Mouse (Mus musculus) forebrain, embryonic 14.5 days (tissue): ENCODE data around the gene Ndufaf8. TPM values are rescaled to one million over a fixed set of nuclear protein-coding genes. Genes with fewer than 3 reads are reported as not detected.
A peak's percentile ranks its signal among the peaks of the same experiment; 100 is the strongest.

Experiments
- ATAC-seq: fragments of 200-750 bp; cut with Nextera tagmentation; 2 replicates; pipeline ENCODE4 v1.8.0; 2017; ENCODE audit warnings: mild to moderate bottlenecking, moderate library complexity
- DNase-seq: peaks from one replicate; pipeline ENCODE4 v3.0.0-alpha.2; 2015; ENCODE audit warnings: low spot score
- H3K27ac ChIP-seq: fragments of 300-500 bp; sonication (generic); 2 replicates; pipeline ENCODE4 v1.5.1; 2014; ENCODE audit warnings: low read depth, mild to moderate bottlenecking, control low read depth, low read length, moderate library complexity
- H3K27me3 ChIP-seq: fragments of 300-500 bp; sonication (generic); replicated peaks from 2 replicates; pipeline ENCODE4 v1.6.1; 2014; ENCODE audit warnings: low read length, control low read depth, mixed read lengths; ENCODE audit not compliant: control insufficient read depth, insufficient read depth
- H3K36me3 ChIP-seq: fragments of 300-500 bp; sonication (generic); 2 replicates; pipeline ENCODE4 v1.6.1; 2014; ENCODE audit warnings: low read length, control low read depth; ENCODE audit not compliant: control insufficient read depth, insufficient read depth
- H3K4me1 ChIP-seq: fragments of 300-500 bp; sonication (generic); 2 replicates; pipeline ENCODE4 v1.6.1; 2014; ENCODE audit warnings: antibody characterized with exemption, low read length, control low read depth; ENCODE audit not compliant: control insufficient read depth, insufficient read depth
- H3K4me2 ChIP-seq: fragments of 300-500 bp; sonication (generic); 2 replicates; pipeline ENCODE4 v1.6.1; 2014; ENCODE audit warnings: mild to moderate bottlenecking, control low read depth, low read length
- H3K4me3 ChIP-seq: fragments of 300-500 bp; sonication (generic); 2 replicates; pipeline ENCODE4 v1.5.1; 2014; ENCODE audit warnings: low read depth, low read length, control low read depth
- H3K9ac ChIP-seq: fragments of 300-500 bp; sonication (generic); 2 replicates; pipeline ENCODE4 v1.6.1; 2014; ENCODE audit warnings: mild to moderate bottlenecking, low read length, control low read depth, moderate library complexity
- H3K9me3 ChIP-seq: fragments of 300-500 bp; sonication (generic); replicated peaks from 2 replicates; pipeline ENCODE4 v1.6.1; 2016; ENCODE audit warnings: low read length, control low read depth, mixed read lengths; ENCODE audit not compliant: control insufficient read depth
- WGBS: fragments of 180-500 bp; shearing (Covaris S2); extraction: QIAGEN DNeasy Blood & Tissue Kit; methylation state at CpG from one replicate; pipeline ENCODE4 v1.1.7; 2014; 5-methylcytosine and 5-hydroxymethylcytosine counted together
- polyA plus RNA-seq: library from polyadenylated mRNA; unstranded; fragments of >200 nt; fragmentation: Nextera tagmentation; extraction: Ambion mirVana; gene quantifications from 2 replicates; pipeline ENCODE4 v1.2.1, GENCODE M21; 2014

Gene Ndufaf8
- 59.8 and 84.8 TPM in 2 replicates for polyA plus RNA-seq

DNA sequence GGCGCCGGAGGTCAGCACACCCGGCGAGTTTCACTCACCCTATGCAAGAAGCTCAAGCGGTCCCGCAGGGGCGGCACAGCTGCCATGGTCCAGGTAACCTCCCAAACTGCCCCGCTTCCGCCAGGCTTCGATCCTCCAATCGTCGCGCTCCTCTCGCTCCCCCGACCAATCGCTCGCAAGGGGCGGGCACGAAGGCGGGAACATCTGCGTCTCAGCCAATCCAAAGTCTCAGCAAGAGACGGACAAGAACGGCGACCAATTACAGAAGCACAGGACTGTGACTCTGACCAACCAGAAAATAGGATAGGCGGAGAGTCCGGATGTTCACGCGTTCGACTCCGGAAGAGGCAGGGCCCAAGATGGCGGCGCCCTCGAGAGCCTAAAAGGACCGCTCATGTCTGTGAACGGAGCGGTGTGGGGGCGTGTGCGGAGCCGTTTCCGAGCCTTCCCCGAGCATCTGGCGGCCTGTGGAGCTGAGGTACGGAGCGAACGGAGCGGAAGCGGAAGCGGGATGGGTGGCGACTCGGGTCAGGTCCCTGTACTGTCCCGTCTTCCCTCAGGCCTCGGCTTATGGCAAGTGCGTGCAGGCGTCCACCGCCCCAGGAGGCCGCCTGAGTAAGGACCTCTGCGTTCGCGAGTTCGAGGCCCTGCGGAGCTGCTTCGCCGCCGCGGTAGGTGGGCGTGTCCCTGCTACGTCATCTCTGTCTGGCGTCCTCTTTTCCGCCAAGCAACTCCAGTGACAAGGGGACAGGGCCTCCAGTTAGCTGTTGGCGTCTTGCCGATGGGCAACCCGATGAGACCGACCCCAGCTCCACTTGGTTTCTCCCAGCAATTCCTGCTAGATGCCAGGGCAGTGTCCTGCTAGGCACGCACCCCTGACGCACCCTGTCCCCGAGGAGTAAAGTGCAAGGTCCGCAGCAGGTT is at the start of gene Ndufaf8, which contains the start of gene Tepsin:
Gene Ndufaf8, plus strand, starts transcription at position 341 of the 924 bp plus-strand sequence.
Gene Tepsin, minus strand, starts transcription at position 144 of the 924 bp plus-strand sequence.
- DNase-seq (peak; percentile 98), ATAC-seq (peak; percentile 98)
- peaks cover 36% of the 10 kb centered on the region for H3K36me3 ChIP-seq
- peak within 1 kb of the TSS; percentile 92 for H3K9ac ChIP-seq
- peak within 1 kb of the TSS; percentile 81 for H3K4me3 ChIP-seq
- no peaks in the 10 kb centered on the region for H3K9me3 ChIP-seq
- peaks cover 12% of the 10 kb centered on the region for H3K4me1 ChIP-seq
- peak within 1 kb of the TSS; percentile 92 for H3K27ac ChIP-seq
- WGBS: under 1% methylated on average over 74 of the region's 77 CpGs
- H3K27me3 ChIP-seq: no peaks in the 10 kb centered on the region
- H3K4me2 ChIP-seq: peak within 1 kb of the TSS; percentile 93

DNA sequence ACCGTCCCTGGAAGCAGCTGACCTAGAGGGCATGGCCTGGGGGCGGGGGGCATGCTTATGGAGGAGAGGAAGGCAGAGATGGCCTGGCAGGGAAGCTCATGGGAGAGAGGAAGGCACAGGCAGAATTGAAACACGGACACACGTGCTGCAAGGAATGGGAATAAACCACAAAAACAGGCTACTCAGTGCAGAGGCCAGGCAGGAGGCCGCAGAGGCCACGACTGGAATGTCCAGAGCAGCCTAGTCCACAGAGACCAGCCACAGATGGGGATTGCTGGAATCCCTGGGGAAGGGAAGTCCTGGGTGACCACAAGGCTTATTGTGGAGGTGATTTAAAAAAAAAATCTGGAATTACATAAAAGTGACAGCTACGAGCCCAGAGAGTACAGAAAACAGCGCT is 49.7 kb upstream of the Ndufaf8 start:
- no peak for ATAC-seq
- WGBS: 86% methylated on average over 8 of the region's 8 CpGs
- Histone ChIP-seq H3K9me3 (no peaks in the 10 kb centered on the region), H3K27ac (no peak overlapping the region), H3K27me3 (no peaks in the 10 kb centered on the region), H3K36me3 (no peaks in the 10 kb centered on the region), H3K4me3 (no peak overlapping the region), H3K4me1 (peaks cover 17% of the 10 kb centered on the region), H3K4me2 (no peak overlapping the region), H3K9ac (no peak overlapping the region)
- DNase-seq: no peak

DNA sequence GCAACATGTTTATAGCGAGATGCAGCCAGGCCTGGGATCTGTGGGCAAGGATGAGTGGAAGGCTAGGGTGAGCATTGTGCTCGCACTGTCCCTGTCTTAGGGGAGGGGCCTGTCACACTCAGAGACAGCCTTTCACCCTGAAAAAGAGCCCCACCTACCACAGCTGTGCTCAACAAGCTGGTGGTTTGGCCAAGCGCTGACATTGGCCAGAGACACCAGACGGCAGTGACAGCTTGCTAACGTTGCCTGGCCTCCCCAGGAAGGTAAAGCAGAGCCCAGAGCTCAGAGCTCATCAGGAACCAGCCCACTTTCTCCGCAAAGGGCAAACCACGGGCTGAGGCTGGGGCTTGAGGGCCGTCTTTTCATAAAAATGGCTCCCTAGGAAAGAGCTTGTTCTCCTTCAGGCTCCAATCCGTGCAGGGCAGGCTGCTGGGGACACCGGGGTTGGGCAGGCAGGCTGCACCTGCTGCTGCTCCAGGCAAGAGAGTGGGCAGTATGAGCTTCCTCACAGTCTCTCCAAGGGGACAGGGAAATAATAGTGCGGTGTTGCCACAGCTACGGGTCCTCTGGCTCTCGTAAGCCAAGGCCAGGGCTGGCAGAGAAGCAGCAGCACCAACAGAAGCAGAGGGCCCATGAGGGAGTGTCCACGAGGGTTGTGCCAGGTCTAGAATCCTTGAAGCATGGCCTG is 47.5 kb upstream of the Ndufaf8 start:
- H3K27ac ChIP-seq: no peak overlapping the region; the same call in 1 of the 2 replicates
- peaks cover 11% of the 10 kb centered on the region for H3K4me1 ChIP-seq
- H3K27me3 ChIP-seq: no peaks in the 10 kb centered on the region
- H3K4me2 ChIP-seq: no peak overlapping the region
- DNase-seq (no peak), ATAC-seq (no peak)
- no peak overlapping the region for H3K9ac ChIP-seq
- H3K36me3 ChIP-seq: no peaks in the 10 kb centered on the region
- no peaks in the 10 kb centered on the region for H3K9me3 ChIP-seq
- no peak overlapping the region for H3K4me3 ChIP-seq
- 47% methylated on average over 14 of the region's 14 CpGs for WGBS

DNA sequence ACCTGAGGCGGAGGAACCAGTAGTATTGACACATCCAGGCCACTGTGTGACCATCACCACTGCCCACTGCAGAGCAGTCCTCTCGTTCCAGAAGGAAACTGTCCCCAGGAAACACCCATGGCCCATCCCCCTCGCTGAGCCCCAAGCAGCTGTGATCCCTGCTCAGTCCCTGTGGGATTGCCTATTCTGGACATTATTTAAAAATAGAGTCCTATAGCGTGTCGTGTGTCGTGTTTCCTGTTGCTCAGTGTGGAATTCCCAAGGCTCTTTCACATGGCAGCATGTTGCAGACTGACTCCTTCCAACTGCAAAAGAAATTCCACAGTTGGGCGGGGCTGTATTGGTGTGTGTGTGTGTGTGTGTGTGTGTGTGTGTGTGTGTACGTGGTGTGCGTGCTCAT is 46.5 kb upstream of the Ndufaf8 start:
- no peak overlapping the region for H3K4me3 ChIP-seq
- no peak for ATAC-seq
- H3K27ac ChIP-seq: no peak overlapping the region
- no peak overlapping the region for H3K9ac ChIP-seq
- H3K36me3 ChIP-seq: no peaks in the 10 kb centered on the region
- DNase-seq: no peak
- H3K4me2 ChIP-seq: no peak overlapping the region
- no peaks in the 10 kb centered on the region for H3K27me3 ChIP-seq
- H3K4me1 ChIP-seq: peaks cover 8% of the 10 kb centered on the region
- WGBS: 89% methylated on average over 9 of the region's 9 CpGs
- no peaks in the 10 kb centered on the region for H3K9me3 ChIP-seq

DNA sequence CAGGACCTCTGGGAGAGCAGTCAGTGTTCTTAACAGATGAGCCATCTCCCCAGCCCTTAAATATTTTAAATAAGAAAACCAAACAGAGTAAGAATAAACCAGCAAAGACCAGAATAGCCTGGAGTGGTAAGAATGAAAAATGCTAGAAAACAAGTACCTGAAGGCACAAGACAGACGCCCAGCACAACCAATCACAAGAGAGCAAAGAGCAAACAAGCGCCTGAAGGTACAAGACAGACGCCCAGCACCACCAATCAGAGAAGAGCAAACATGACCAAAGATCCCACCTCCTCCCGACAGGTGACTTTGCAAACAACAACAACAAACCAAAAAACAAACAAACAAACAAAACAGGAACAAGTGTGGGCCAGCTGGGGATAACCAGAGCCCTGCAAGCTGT is 44.9 kb upstream of the Ndufaf8 start:
- ATAC-seq: no peak
- no peak overlapping the region for H3K9ac ChIP-seq
- H3K4me3 ChIP-seq: no peak overlapping the region
- no peaks in the 10 kb centered on the region for H3K36me3 ChIP-seq
- no peak for DNase-seq
- H3K27me3 ChIP-seq: no peaks in the 10 kb centered on the region
- 87% methylated on average over 4 of the region's 4 CpGs for WGBS
- H3K4me1 ChIP-seq: no peaks in the 10 kb centered on the region
- no peaks in the 10 kb centered on the region for H3K9me3 ChIP-seq
- H3K4me2 ChIP-seq: no peak overlapping the region
- no peak overlapping the region for H3K27ac ChIP-seq

DNA sequence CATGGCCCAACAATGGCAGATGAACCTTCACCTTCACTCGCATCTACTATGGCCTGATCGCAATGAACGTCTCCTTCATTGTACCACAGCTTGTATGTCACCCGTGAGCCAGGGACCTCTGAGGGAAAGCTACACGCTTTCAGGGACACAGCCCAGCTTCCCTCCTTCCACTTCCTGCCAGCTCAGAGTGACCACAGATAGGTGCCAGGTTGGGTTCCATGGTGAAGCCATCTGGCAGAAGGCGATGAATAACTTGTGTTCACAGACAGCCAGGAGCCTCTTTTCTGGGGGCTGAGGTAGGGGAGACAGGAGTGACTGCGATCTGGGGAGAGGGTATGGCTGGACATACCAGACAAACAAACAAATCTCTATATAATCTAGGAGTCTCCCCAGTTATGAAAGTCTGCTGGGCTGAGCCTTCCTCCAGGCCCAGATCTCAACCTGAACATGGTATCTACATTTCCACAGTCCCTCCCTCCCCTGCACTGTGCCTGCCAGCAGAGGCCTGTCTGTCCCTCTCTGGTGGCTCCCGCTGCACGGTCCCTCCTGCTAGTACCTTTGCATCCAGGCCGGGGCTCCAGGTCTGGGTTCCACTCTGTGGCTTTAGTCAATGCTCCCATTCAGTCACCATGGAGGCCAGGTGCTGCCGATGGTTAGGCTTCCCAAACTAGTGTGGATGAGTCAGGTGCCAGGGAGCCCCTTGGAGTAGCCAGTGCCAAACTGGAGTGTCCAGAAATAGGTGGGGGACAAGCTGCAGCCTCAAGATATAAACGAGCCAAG is 42.6 kb upstream of the Ndufaf8 start:
- Histone ChIP-seq H3K4me2 (no peak overlapping the region), H3K9ac (no peak overlapping the region), H3K9me3 (no peaks in the 10 kb centered on the region), H3K27me3 (no peaks in the 10 kb centered on the region), H3K27ac (no peak overlapping the region), H3K4me1 (no peaks in the 10 kb centered on the region), H3K4me3 (no peak overlapping the region), H3K36me3 (no peaks in the 10 kb centered on the region)
- ATAC-seq (no peak), DNase-seq (no peak)
- WGBS: 84% methylated on average over 12 of the region's 12 CpGs

DNA sequence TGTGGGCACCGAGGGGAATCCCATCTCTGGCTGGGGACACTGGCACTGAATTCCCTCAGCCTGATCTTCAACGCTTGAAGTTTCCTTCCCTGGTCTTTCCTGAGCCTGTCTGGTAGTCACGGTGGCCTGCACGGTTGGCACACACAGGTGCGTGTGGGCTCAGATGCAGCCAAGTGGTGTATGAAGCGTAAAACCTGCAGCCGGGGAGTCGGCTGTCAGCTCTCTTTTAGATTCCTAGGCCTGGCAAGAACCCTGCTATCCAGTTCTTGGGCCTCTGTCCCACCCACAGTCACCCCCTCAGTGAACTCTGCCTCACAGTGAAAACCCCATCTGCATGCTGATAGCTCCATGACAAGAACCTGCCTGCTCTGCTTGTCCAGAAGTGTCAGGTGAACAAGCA is 38.1 kb upstream of the Ndufaf8 start:
- H3K4me2 ChIP-seq: no peak overlapping the region
- no peaks in the 10 kb centered on the region for H3K4me1 ChIP-seq
- peaks cover 25% of the 10 kb centered on the region for H3K36me3 ChIP-seq
- H3K9ac ChIP-seq: no peak overlapping the region
- ATAC-seq (no peak), DNase-seq (no peak)
- 84% methylated on average over 8 of the region's 8 CpGs for WGBS
- no peaks in the 10 kb centered on the region for H3K9me3 ChIP-seq
- no peaks in the 10 kb centered on the region for H3K27me3 ChIP-seq
- H3K4me3 ChIP-seq: no peak overlapping the region
- H3K27ac ChIP-seq: no peak overlapping the region

DNA sequence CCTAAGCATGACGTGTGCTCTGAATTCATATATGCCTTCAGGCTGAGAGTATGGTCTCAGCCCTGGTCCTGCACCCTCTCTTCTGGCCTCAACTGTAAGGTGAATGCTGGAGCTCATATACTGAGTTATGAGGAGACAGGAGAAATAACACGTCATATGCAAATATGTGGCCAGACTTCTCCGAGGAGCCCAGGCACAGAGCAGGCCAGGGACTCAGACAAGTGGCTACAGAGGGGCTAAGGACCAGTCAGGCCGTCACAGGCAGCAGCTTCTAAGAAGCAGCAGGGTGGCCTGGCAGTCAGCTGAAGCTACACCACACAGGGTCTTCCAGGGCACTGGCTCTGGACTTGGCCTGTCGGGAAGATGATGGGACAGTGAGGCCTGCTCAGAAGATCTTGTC is 35.4 kb upstream of the Ndufaf8 start:
- peaks cover 51% of the 10 kb centered on the region for H3K36me3 ChIP-seq
- H3K27me3 ChIP-seq: no peaks in the 10 kb centered on the region
- H3K4me2 ChIP-seq: no peak overlapping the region
- DNase-seq (no peak), ATAC-seq (no peak)
- no peak overlapping the region for H3K4me3 ChIP-seq
- no peaks in the 10 kb centered on the region for H3K4me1 ChIP-seq
- no peaks in the 10 kb centered on the region for H3K9me3 ChIP-seq
- no peak overlapping the region for H3K9ac ChIP-seq
- H3K27ac ChIP-seq: no peak overlapping the region
- WGBS: 87% methylated on average over 5 of the region's 5 CpGs
